Mouse (Mus musculus): ENCODE measurements around the gene Sord. TPM values are rescaled to one million over a fixed set of nuclear protein-coding genes. Genes with fewer than 3 reads are reported as not detected.

Sord gene
- polyA plus RNA-seq, 1 experiment from 2014 or later: 18.8 TPM

DNA sequence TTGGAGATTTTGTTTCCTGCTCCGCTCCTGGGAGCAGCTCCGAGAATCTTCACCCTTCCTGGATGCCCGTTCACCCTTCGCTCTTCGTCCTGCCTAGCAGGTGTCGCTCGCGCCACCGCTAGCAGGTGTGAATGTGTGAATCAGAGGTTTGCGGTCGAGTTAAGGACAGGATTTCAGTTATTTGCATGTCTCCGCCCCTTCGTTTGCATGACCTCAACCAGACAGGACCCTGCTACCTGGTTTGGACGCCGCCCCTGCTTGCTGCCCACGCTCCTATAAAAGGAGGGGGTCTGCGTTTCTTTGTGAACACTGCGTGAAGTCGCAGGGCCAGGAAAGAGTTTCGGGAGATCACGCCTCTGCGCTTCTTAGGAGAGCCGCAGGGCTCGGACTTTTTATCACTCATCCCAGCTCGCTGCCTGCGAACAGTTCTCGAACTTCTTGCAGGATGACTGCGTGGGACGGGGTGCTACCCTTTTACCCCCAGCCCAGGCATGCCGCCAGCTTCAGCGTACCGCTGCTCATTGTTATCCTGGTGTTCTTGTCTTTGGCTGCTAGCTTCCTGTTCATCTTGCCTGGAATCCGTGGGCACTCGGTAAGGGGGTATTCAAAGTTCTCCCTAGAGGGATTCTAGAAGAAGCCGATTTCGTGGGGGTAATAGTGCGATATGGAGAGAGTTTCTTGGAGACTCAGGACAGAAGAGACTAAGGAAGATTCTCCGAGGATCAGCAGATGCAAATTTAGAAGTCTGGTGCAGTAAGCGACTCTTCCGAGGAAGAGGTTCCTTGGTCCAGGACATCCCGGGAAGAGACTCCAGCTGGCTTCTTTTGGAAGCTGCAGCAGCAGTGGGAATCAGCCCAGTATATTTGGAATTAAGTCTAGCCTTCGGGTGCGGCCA, 64.3 kb downstream of the Sord start, which contains the start of gene Duoxa2:
Gene Duoxa2, plus strand, starts transcription at position 305 of the 895 bp plus-strand sequence.
- H3K9me3 ChIP-seq (replicated peaks): no peaks in the 10 kb centered on the region
- H3K4me1 ChIP-seq: peaks cover 39% of the 10 kb centered on the region
- no peak within 1 kb of the TSS for H3K9ac ChIP-seq
- ATAC-seq: no peak
- H3K36me3 ChIP-seq (ENCODE audit: poor library complexity, severe bottlenecking): no peaks in the 10 kb centered on the region
- under 1% methylated on average over 43 of the region's 43 CpGs for WGBS
- H3K27me3 ChIP-seq: peaks cover 99% of the 10 kb centered on the region
- peak within 1 kb of the TSS; percentile 28 for H3K4me3 ChIP-seq
- H3K27ac ChIP-seq: no peak within 1 kb of the TSS
- peak within 1 kb of the TSS; percentile 49 for H3K4me2 ChIP-seq

DNA sequence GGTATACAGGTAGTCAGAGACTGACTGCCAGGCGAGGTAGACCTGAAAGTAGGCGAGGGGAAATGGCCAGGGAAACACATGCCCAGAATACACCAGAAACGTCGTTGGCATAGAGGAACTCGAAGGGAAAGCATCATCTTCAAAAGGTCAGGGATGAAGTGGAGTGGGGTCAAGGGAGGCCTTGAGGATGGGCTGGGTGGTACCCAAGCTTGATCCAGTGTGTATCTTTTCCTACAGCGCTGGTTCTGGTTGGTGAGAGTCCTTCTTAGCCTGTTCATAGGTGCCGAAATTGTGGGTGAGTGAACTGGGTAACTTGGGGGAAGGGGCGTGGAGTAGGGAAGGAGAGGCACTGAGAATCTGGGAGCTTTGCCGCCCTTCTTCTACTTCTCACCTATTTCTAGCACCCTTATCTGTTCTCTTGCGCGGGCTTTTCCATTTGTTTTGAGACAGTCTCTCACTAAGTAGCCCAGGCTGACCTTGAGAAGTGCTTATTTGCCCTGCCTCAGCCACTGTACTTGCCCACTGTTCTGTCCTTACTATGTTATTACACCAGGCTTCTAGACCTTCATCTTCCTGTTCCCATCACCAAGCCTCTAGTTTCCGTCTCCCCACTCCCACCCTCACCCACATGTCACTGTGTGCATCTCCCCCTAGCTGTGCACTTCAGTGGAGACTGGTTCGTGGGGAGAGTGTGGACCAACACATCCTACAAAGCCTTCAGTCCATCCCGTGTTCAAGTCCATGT, 65.5 kb downstream of the Sord start:
- no peak overlapping the region for H3K4me2 ChIP-seq
- H3K27ac ChIP-seq: no peak overlapping the region
- H3K27me3 ChIP-seq: peaks cover 97% of the 10 kb centered on the region
- no peak overlapping the region for H3K9ac ChIP-seq
- peaks cover 39% of the 10 kb centered on the region for H3K4me1 ChIP-seq
- 8% methylated on average over 14 of the region's 14 CpGs for WGBS
- no peaks in the 10 kb centered on the region for H3K9me3 ChIP-seq (replicated peaks)
- no peak overlapping the region for H3K4me3 ChIP-seq
- no peaks in the 10 kb centered on the region for H3K36me3 ChIP-seq (ENCODE audit: poor library complexity, severe bottlenecking)
- ATAC-seq: no peak

DNA sequence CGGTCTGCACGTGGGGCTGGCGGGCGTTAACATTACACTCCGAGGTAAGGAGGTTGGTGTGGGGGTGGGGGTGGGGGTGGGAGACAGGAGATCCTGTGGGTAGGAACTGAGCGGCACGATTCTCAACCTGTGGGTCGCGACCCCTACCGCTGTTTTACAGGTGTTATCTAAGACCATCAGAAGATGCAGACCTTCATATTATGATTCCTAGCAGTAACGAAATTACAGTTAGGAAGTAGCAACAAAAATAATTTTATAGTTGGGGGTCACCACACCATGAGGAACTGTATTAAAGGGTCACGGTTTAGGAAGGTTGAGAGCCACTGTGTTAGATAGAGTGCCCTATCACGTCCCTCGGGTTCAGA, 66.1 kb downstream of the Sord start:
- Histone ChIP-seq H3K4me3 (no peak overlapping the region), H3K27me3 (peaks cover 96% of the 10 kb centered on the region), H3K4me1 (peaks cover 39% of the 10 kb centered on the region), H3K9ac (no peak overlapping the region), H3K4me2 (peak overlapping the region; percentile 81), H3K27ac (no peak overlapping the region), H3K9me3 (replicated peaks) (no peaks in the 10 kb centered on the region), H3K36me3 (ENCODE audit: poor library complexity, severe bottlenecking) (no peaks in the 10 kb centered on the region)
- 3% methylated on average over 14 of the region's 14 CpGs for WGBS
- no peak for ATAC-seq

GRCm38 (mm10) chr2:122301081-122301920, 66.8 kb downstream of the Sord start:
- Histone ChIP-seq H3K4me3 (peak overlapping the region; percentile 45), H3K4me2 (peak overlapping the region; percentile 81), H3K27me3 (peaks cover 95% of the 10 kb centered on the region), H3K4me1 (peaks cover 39% of the 10 kb centered on the region), H3K36me3 (ENCODE audit: poor library complexity, severe bottlenecking) (no peaks in the 10 kb centered on the region), H3K27ac (no peak overlapping the region; the same call in 1 of the 2 replicates), H3K9me3 (replicated peaks) (no peaks in the 10 kb centered on the region), H3K9ac (peak overlapping the region; percentile 62)
- ATAC-seq: peak; percentile 46
- WGBS: under 1% methylated on average over 46 of the region's 48 CpGs

DNA sequence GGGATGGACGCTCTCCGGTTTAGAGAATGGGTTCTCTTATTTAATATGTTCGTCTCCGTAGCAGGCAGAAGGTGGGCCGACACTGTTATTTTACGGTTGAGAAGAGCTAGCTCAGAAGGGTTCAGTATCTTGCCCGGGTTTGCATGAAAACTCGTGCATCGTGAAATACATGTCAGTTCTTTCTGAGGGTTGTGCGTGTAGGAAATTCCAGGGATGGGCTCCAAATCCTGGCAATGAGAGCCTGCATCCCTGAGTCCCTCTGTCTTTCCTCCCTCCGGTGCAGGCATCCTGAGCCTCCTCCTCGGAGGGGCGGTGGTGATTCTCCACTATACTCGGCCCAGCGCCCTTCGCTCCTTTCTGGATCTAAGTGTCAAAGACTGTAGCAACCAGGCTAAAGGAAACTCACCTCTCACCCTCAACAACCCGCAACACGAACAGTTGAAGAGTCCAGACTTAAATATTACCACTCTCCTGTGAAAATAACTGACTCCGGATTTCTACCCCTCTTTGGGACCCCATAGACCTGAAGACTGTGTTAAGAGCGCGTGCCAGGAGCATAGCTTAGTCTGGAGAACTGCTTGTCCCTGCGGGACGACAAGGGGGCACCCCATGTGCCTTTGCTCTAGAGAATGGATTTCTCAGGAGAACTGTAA, 67.5 kb downstream of the Sord start:
- Histone ChIP-seq H3K9me3 (replicated peaks) (no peaks in the 10 kb centered on the region), H3K4me1 (peaks cover 39% of the 10 kb centered on the region), H3K4me2 (peak overlapping the region; percentile 81), H3K27ac (no peak overlapping the region), H3K36me3 (ENCODE audit: poor library complexity, severe bottlenecking) (no peaks in the 10 kb centered on the region), H3K9ac (peak overlapping the region; percentile 62), H3K4me3 (peak overlapping the region; percentile 45), H3K27me3 (peaks cover 94% of the 10 kb centered on the region)
- no peak for ATAC-seq
- 5% methylated on average over 23 of the region's 23 CpGs for WGBS

- H3K27me3 ChIP-seq: peaks cover 90% of the 10 kb centered on the region
- WGBS: 10% methylated on average over 9 of the region's 9 CpGs
- H3K27ac ChIP-seq: no peak overlapping the region
- H3K36me3 ChIP-seq (ENCODE audit: poor library complexity, severe bottlenecking): no peaks in the 10 kb centered on the region
- H3K4me1 ChIP-seq: peaks cover 34% of the 10 kb centered on the region
- no peak overlapping the region for H3K9ac ChIP-seq
- peak; percentile 67 for ATAC-seq
- peak overlapping the region; percentile 81; the same call in 1 of the 2 replicates for H3K4me2 ChIP-seq
- H3K9me3 ChIP-seq (replicated peaks): no peaks in the 10 kb centered on the region
- H3K4me3 ChIP-seq: peak overlapping the region; percentile 45; the same call in 1 of the 2 replicates
Observed at GRCm38 (mm10) chr2:122302574-122303241, 68.2 kb downstream of the Sord start.

- Histone ChIP-seq H3K4me3 (no peak overlapping the region), H3K36me3 (ENCODE audit: poor library complexity, severe bottlenecking) (no peaks in the 10 kb centered on the region), H3K27me3 (peaks cover 79% of the 10 kb centered on the region), H3K9me3 (replicated peaks) (no peaks in the 10 kb centered on the region), H3K4me1 (peaks cover 16% of the 10 kb centered on the region), H3K9ac (no peak overlapping the region), H3K4me2 (no peak overlapping the region), H3K27ac (no peak overlapping the region)
- ATAC-seq: no peak
- WGBS: 88% methylated on average over 6 of the region's 6 CpGs
Observed at GRCm38 (mm10) chr2:122304544-122304943, 70.0 kb downstream of the Sord start.

DNA sequence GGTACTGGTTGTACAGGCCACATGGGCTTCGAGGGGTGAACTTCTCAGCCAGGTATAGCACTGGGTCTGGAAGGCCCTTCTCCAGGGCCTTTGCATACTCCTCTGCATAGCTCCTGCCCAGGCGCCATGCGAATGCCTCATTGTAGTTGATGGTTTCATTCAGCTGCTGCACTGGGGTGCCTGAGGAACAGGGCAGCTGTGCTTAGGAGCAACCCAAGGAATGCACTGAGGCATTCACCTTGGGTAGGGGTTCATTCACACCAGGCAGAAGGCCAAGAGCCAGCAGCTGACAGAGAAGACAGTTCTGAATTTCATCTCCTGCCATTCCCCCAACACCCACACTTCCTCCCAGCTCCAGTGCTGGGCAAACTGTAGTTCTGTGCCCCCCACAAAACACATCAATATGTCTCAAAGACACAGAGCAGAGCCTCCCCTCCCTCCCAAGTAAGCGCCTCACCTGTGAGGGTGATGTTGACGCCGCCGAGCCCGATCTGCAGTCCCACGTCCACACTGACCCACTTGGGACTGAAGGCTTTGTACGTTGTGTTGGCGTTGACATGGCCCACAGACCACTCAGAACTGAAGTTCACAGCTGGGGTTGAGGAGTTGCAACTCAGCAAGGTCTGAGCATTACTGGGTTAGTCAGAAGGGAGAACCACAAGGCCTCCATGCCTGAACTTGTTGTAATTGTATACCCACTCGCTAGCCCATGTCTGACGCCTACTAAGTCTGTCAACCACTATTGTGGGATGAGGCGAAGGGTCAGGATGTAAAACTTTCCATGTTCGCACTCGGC, 70.7 kb downstream of the Sord start:
- no peak for ATAC-seq
- WGBS: 86% methylated on average over 16 of the region's 16 CpGs
- no peak overlapping the region for H3K4me2 ChIP-seq
- no peak overlapping the region for H3K9ac ChIP-seq
- no peaks in the 10 kb centered on the region for H3K36me3 ChIP-seq (ENCODE audit: poor library complexity, severe bottlenecking)
- H3K9me3 ChIP-seq (replicated peaks): no peaks in the 10 kb centered on the region
- H3K27ac ChIP-seq: no peak overlapping the region
- H3K27me3 ChIP-seq: peaks cover 74% of the 10 kb centered on the region
- peaks cover 16% of the 10 kb centered on the region for H3K4me1 ChIP-seq
- no peak overlapping the region for H3K4me3 ChIP-seq

GRCm38 (mm10) chr2:122306184-122306583, 71.6 kb downstream of the Sord start:
- H3K27me3 ChIP-seq: peaks cover 65% of the 10 kb centered on the region
- H3K4me1 ChIP-seq: peaks cover 12% of the 10 kb centered on the region
- H3K27ac ChIP-seq: no peak overlapping the region
- ATAC-seq: no peak
- H3K36me3 ChIP-seq (ENCODE audit: poor library complexity, severe bottlenecking): no peaks in the 10 kb centered on the region
- H3K4me3 ChIP-seq: no peak overlapping the region
- WGBS: 63% methylated on average over 4 of the region's 4 CpGs
- H3K4me2 ChIP-seq: no peak overlapping the region
- H3K9ac ChIP-seq: no peak overlapping the region
- H3K9me3 ChIP-seq (replicated peaks): no peaks in the 10 kb centered on the region

DNA sequence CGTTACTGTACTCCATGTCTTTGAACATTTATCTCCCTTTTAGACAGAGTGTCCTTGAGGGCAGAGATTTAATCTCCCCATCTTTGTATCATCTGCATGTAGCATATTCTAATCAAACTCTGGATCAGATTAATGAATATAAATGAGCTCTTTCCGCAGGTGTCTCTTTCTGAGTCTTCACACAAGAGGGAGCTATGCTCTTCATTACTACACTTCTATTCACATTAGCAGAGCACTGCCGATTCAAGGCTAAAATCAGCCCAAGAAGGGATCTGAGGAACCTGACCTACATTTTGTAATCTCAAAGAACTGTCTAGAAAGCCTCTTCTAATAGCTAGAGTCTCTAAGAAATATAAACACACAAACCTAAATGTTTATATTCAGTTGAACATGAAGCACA, 75.1 kb downstream of the Sord start:
- Histone ChIP-seq H3K27me3 (peaks cover 64% of the 10 kb centered on the region), H3K4me3 (no peak overlapping the region)
- WGBS: 53% methylated on average over 3 of the region's 3 CpGs

More for the DNA sequence above, 75.1 kb downstream of the Sord start:
- Histone ChIP-seq H3K9me3 (replicated peaks) (no peaks in the 10 kb centered on the region), H3K4me1 (peaks cover 7% of the 10 kb centered on the region; the same call in 1 of the 2 replicates), H3K9ac (no peak overlapping the region), H3K4me2 (no peak overlapping the region), H3K36me3 (ENCODE audit: poor library complexity, severe bottlenecking) (no peaks in the 10 kb centered on the region), H3K27ac (no peak overlapping the region)
- ATAC-seq: no peak

Data from forebrain, embryonic 13.5 days (tissue).